Mouse (Mus musculus): ENCODE results near the gene Aldh2. TPM values are rescaled to one million over a fixed set of nuclear protein-coding genes. Genes with fewer than 3 reads are reported as not detected.

Aldh2 gene
- polyA plus RNA-seq (2014; fragmentation: Illumina TruSeq; extraction: RNeasy Lipid Tissue Mini Kit (QIAGEN cat#74804); ENCODE audit: low read depth, low replicate concordance), result 247 TPM

GRCm38 (mm10) chr5:121593451-121594401 is at the start of gene Aldh2:
Gene Aldh2 (minus strand): TSS chr5:121593824.

GRCm38 (mm10) chr5:121618592-121619513 is 25.2 kb upstream of the Aldh2 start, which contains the start of gene Acad12:
Gene Acad12 (minus strand): TSS chr5:121618938.

GRCm38 (mm10) chr5:121545793-121546529 is 47.7 kb downstream of the Aldh2 start, which contains the start of gene Mapkapk5:
Gene Mapkapk5 (minus strand): TSS chr5:121545905.

DNA sequence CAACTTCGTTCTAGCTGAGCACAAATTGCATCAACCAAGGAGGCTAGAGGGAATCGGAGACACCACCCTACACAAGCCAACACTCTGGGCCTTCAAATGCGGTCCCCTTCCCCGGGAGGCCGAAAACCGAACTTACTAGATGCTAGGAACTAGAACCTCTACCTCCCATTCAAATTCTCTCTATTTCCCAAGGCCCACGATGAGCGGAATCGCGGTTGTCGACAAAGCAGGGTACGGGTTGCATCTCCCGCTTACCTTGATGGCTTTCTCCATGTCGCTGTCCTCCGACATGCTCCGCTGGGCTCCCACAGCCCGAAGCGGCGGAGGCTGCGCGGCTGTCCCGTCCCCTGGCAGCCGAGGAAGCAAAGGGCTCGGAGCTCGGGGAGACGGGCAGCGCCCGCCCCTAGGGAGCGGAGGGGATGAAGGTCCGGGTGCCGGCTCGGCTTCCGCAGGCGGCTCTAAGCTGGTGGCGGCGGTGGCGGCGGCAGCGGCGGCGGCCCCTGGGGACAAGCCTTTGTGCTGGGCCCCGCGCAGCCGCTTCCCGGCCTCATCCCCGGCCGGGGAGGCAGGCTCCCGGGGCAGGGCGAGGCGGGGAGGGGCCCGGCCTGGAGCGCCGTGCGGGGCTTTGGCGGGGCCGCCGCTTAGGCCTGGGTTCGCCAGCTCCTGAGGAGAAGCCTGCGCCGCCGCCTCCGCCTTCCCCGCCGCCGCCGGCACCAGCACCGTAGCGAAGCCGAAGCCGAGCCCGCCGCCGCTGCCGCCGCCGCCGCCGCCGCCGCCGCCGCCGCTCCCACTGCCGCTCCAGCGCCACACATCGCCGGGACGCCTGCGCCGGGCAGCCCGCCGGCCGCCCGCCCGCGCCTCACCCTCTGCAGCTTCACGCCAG is 48.5 kb downstream of the Aldh2 start, which contains the start of the genes Adam1a and Gm42878:
Gene Adam1a (minus strand): TSS at position 573 of the 883 bp plus-strand sequence.
Gene Gm42878 (minus strand): TSS at position 573 of the 883 bp plus-strand sequence.

Other genes starting within 250 kb of the Aldh2 start
- 26.0 TPM for gene Trafd1, start 208.2 kb downstream of the Aldh2 start, polyA plus RNA-seq (2014; fragmentation: Illumina TruSeq; extraction: RNeasy Lipid Tissue Mini Kit (QIAGEN cat#74804); ENCODE audit: low read depth, low replicate concordance)
- 15.2 TPM for gene Naa25, start 195.9 kb downstream of the Aldh2 start, polyA plus RNA-seq (2014; fragmentation: Illumina TruSeq; extraction: RNeasy Lipid Tissue Mini Kit (QIAGEN cat#74804); ENCODE audit: low read depth, low replicate concordance)
- gene Tmem116, start 141.9 kb downstream of the Aldh2 start, polyA plus RNA-seq (2014; fragmentation: Illumina TruSeq; extraction: RNeasy Lipid Tissue Mini Kit (QIAGEN cat#74804); ENCODE audit: low read depth, low replicate concordance), result not detected
- 10.6 TPM for gene Erp29, start 141.3 kb downstream of the Aldh2 start, polyA plus RNA-seq (2014; fragmentation: Illumina TruSeq; extraction: RNeasy Lipid Tissue Mini Kit (QIAGEN cat#74804); ENCODE audit: low read depth, low replicate concordance)
- not detected for gene Adam1b, start 90.4 kb downstream of the Aldh2 start, polyA plus RNA-seq (2014; fragmentation: Illumina TruSeq; extraction: RNeasy Lipid Tissue Mini Kit (QIAGEN cat#74804); ENCODE audit: low read depth, low replicate concordance)
- gene Adam1a, start 48.3 kb downstream of the Aldh2 start, polyA plus RNA-seq (2014; fragmentation: Illumina TruSeq; extraction: RNeasy Lipid Tissue Mini Kit (QIAGEN cat#74804); ENCODE audit: low read depth, low replicate concordance), result 1.2 TPM
- not detected for gene Gm42878, start 48.3 kb downstream of the Aldh2 start, polyA plus RNA-seq (2014; fragmentation: Illumina TruSeq; extraction: RNeasy Lipid Tissue Mini Kit (QIAGEN cat#74804); ENCODE audit: low read depth, low replicate concordance)
- gene Mapkapk5, start 47.9 kb downstream of the Aldh2 start, polyA plus RNA-seq (2014; fragmentation: Illumina TruSeq; extraction: RNeasy Lipid Tissue Mini Kit (QIAGEN cat#74804); ENCODE audit: low read depth, low replicate concordance), result 47.7 TPM
- 7.6 TPM for gene Acad12, start 25.1 kb upstream of the Aldh2 start, polyA plus RNA-seq (2014; fragmentation: Illumina TruSeq; extraction: RNeasy Lipid Tissue Mini Kit (QIAGEN cat#74804); ENCODE audit: low read depth, low replicate concordance)
- gene Acad10, start 66.7 kb upstream of the Aldh2 start, polyA plus RNA-seq (2014; fragmentation: Illumina TruSeq; extraction: RNeasy Lipid Tissue Mini Kit (QIAGEN cat#74804); ENCODE audit: low read depth, low replicate concordance), result 4.5 TPM
- 57.8 TPM for gene Brap, start 66.7 kb upstream of the Aldh2 start, polyA plus RNA-seq (2014; fragmentation: Illumina TruSeq; extraction: RNeasy Lipid Tissue Mini Kit (QIAGEN cat#74804); ENCODE audit: low read depth, low replicate concordance)
- 120 TPM for gene Atxn2, start 117.5 kb upstream of the Aldh2 start, polyA plus RNA-seq (2014; fragmentation: Illumina TruSeq; extraction: RNeasy Lipid Tissue Mini Kit (QIAGEN cat#74804); ENCODE audit: low read depth, low replicate concordance)
- gene Sh2b3, start 243.8 kb upstream of the Aldh2 start, polyA plus RNA-seq (2014; fragmentation: Illumina TruSeq; extraction: RNeasy Lipid Tissue Mini Kit (QIAGEN cat#74804); ENCODE audit: low read depth, low replicate concordance), result 4.8 TPM